Mouse (Mus musculus) lung, embryonic 16.5 days (tissue): ENCODE data around the gene Serpina1d. TPM values are rescaled to one million over a fixed set of nuclear protein-coding genes. Genes with fewer than 3 reads are reported as not detected.
"Not testable (repeated sequence)": the region's sequence is repeated elsewhere in the genome, so short reads cannot be mapped to it uniquely, and the experiment has no call there.

ENCODE experiments used
- ATAC-seq: fragments of 200-750 bp; cut with Nextera tagmentation; 2 replicates; pipeline ENCODE4 v1.8.0; 2017; ENCODE audit warnings: low read depth, mild to moderate bottlenecking, moderate library complexity
- H3K27ac ChIP-seq: fragments of 300-500 bp; sonication (generic); 2 replicates; pipeline ENCODE4 v1.5.1; 2014; ENCODE audit warnings: mild to moderate bottlenecking, control low read depth, low read length
- H3K27me3 ChIP-seq: fragments of 300-500 bp; sonication (generic); 2 replicates; pipeline ENCODE4 v1.6.1; 2014; ENCODE audit warnings: low read depth, low read length, mixed read lengths; ENCODE audit not compliant: control insufficient read depth, insufficient read depth
- H3K36me3 ChIP-seq: fragments of 300-500 bp; sonication (generic); 2 replicates; pipeline ENCODE4 v1.6.1; 2014; ENCODE audit warnings: low read length; ENCODE audit not compliant: control insufficient read depth, insufficient read depth
- H3K4me1 ChIP-seq: fragments of 300-500 bp; sonication (generic); replicated peaks from 2 replicates; pipeline ENCODE4 v1.6.1; 2014; ENCODE audit warnings: low read length, mixed read lengths; ENCODE audit not compliant: control insufficient read depth, insufficient read depth
- H3K4me2 ChIP-seq: fragments of 300-500 bp; sonication (generic); 2 replicates; pipeline ENCODE4 v1.6.1; 2014; ENCODE audit warnings: low read depth, low read length, control low read depth
- H3K4me3 ChIP-seq: fragments of 300-500 bp; sonication (generic); 2 replicates; pipeline ENCODE4 v1.5.1; 2014; ENCODE audit warnings: mild to moderate bottlenecking, low read length, control low read depth
- H3K9ac ChIP-seq: fragments of 300-500 bp; sonication (generic); 2 replicates; pipeline ENCODE4 v1.6.1; 2014; ENCODE audit warnings: low read length, control low read depth
- H3K9me3 ChIP-seq: fragments of 300-500 bp; sonication (generic); 2 replicates; pipeline ENCODE4 v1.6.1; 2016; ENCODE audit warnings: low read length; ENCODE audit not compliant: control insufficient read depth
- WGBS: fragments of 180-500 bp; shearing (Covaris S2); extraction: QIAGEN DNeasy Blood & Tissue Kit; methylation state at CpG from one replicate; pipeline ENCODE4 v1.1.7; 2014; 5-methylcytosine and 5-hydroxymethylcytosine counted together
- polyA plus RNA-seq: library from polyadenylated mRNA; unstranded; fragments of >200 nt; fragmentation: Nextera tagmentation; extraction: Ambion mirVana; gene quantifications from 2 replicates; pipeline ENCODE4 v1.2.1, GENCODE M21; 2015

Gene Serpina1d
- polyA plus RNA-seq: 0.58 and 9.1 TPM in 2 replicates

DNA sequence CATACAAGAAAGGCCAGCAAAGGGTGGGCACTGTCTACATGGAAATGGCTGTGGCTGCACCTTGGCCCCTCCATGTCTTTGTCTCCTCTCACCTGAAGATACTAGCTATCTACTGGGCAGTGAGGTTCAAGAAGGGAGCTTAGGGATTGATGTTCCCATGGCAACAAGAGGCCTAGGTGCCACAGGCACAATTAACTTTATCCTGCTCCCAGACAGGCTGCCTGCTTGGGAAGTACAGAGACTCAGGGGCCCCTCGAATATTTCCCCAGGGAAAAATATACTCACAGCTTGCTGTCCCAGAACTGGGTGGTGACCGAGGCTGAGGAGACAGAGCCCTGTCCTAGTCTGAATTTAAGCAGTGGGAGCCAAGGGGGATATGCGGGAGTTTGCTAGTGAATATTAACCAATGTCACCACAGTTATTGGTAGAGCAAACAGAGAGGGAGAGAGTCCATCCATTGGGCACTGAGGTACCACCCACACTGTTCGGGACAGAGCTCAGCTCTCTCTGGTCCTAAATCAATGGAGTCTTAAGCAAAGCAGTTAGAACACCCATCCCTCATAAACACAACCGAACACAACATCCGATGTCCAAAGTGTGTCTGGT lies at the start of gene Serpina1d:
TSS of gene Serpina1d (minus strand) at position 347 of the 606 bp plus-strand sequence.
- not testable (repeated sequence) for H3K36me3 ChIP-seq, H3K4me3 ChIP-seq, H3K4me2 ChIP-seq, H3K9ac ChIP-seq, H3K4me1 ChIP-seq, H3K27me3 ChIP-seq, ATAC-seq, H3K27ac ChIP-seq, H3K9me3 ChIP-seq
- WGBS: 70% methylated on average over 6 of the region's 6 CpGs

GRCm38 (mm10) chr12:103770597-103770996 lies 2.8 kb downstream of the Serpina1d start:
- WGBS: 42% methylated on average over 1 of the region's 1 CpGs
- H3K9ac ChIP-seq, H3K27ac ChIP-seq, H3K4me2 ChIP-seq, H3K27me3 ChIP-seq, ATAC-seq, H3K9me3 ChIP-seq, H3K36me3 ChIP-seq, H3K4me3 ChIP-seq, H3K4me1 ChIP-seq: not testable (repeated sequence)

DNA sequence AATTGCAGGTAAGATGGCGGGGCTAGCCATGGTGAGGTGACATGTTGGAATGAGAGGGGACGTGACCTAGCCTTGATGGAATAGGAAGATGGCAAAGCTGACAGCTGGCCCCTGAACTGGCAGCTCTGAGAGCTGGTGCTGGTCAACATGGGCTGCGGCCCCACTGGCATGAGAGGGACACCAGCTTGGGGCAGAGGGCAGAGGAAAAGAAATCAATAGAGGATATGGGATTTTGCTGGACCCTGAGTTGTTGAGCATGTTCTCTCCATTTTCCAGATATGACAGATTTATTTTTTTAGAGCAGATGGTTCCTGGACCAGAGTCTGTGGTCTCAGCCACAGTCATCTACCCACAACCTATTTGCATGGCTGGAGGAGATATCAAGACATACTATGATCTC lies 10.3 kb downstream of the Serpina1d start:
- H3K27me3 ChIP-seq, H3K36me3 ChIP-seq, H3K27ac ChIP-seq, H3K4me3 ChIP-seq, H3K9me3 ChIP-seq, H3K9ac ChIP-seq, ATAC-seq, H3K4me2 ChIP-seq, H3K4me1 ChIP-seq: not testable (repeated sequence)
- WGBS: 73% methylated on average over 3 of the region's 3 CpGs

GRCm38 (mm10) chr12:103760316-103760715 lies 13.1 kb downstream of the Serpina1d start:
- not testable (repeated sequence) for H3K27me3 ChIP-seq, ATAC-seq, H3K9ac ChIP-seq, H3K36me3 ChIP-seq, H3K27ac ChIP-seq, H3K9me3 ChIP-seq, H3K4me3 ChIP-seq, H3K4me1 ChIP-seq, H3K4me2 ChIP-seq
- 85% methylated on average over 3 of the region's 3 CpGs for WGBS

GRCm38 (mm10) chr12:103745957-103746356 lies 27.4 kb downstream of the Serpina1d start:
- H3K4me1 ChIP-seq, H3K9ac ChIP-seq, H3K4me2 ChIP-seq, H3K36me3 ChIP-seq, H3K4me3 ChIP-seq, H3K27me3 ChIP-seq, H3K27ac ChIP-seq, ATAC-seq, H3K9me3 ChIP-seq: not testable (repeated sequence)
- WGBS: 82% methylated on average over 5 of the region's 5 CpGs

- H3K27ac ChIP-seq, H3K4me1 ChIP-seq, H3K4me2 ChIP-seq, H3K9me3 ChIP-seq, H3K27me3 ChIP-seq, H3K36me3 ChIP-seq, H3K9ac ChIP-seq, ATAC-seq, H3K4me3 ChIP-seq: not testable (repeated sequence)
- 74% methylated on average over 5 of the region's 6 CpGs for WGBS
These were observed 35.4 kb downstream of the Serpina1d start for GRCm38 (mm10) chr12:103737791-103738580.

DNA sequence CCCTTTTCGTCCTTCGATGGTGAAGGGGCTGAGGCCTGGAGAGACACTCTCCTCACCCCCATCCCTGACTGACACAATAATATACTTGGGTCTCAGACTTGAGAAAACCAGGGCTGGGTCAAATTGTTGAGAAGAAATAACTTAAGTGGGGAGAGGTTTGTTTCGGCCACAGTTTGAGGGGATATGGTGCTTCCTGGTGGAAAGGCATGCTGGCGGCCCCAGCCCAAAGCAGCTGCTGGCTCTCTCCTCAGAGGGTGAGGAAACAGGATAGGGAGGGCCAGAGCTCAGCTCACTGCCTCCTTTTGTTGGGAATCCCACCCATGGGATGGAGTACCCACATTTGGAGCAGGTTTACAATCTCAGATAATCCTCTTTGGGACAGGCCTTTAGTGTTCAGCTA lies 37.8 kb downstream of the Serpina1d start:
- not testable (repeated sequence) for H3K4me2 ChIP-seq, H3K4me1 ChIP-seq, H3K4me3 ChIP-seq, ATAC-seq, H3K36me3 ChIP-seq, H3K9ac ChIP-seq, H3K9me3 ChIP-seq, H3K27ac ChIP-seq, H3K27me3 ChIP-seq
- 80% methylated on average over 4 of the region's 4 CpGs for WGBS

DNA sequence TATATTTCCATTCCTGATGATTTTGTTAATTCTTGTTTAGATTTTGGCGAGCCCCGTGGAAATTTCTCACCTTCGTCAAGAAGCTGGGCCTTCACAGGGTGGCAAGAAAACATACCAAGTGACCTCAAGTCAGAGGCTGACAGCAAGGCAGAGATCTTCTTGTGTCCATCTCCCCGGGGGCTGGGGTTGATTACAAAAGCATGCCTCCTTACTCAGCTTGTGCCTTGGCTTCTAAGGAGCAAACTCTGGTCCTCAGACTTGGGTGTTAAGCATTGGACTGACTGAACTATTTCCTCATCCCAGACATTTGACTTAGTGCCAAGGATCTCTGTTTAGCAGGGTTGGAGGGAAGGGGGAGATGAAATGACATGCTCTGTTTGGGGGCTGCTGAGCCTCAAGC lies 38.3 kb downstream of the Serpina1d start:
- not testable (repeated sequence) for H3K4me1 ChIP-seq, H3K4me3 ChIP-seq, H3K27ac ChIP-seq, H3K9me3 ChIP-seq, H3K9ac ChIP-seq, H3K36me3 ChIP-seq, ATAC-seq, H3K27me3 ChIP-seq, H3K4me2 ChIP-seq
- WGBS: 73% methylated on average over 4 of the region's 4 CpGs
